In the genomic region with DNA sequence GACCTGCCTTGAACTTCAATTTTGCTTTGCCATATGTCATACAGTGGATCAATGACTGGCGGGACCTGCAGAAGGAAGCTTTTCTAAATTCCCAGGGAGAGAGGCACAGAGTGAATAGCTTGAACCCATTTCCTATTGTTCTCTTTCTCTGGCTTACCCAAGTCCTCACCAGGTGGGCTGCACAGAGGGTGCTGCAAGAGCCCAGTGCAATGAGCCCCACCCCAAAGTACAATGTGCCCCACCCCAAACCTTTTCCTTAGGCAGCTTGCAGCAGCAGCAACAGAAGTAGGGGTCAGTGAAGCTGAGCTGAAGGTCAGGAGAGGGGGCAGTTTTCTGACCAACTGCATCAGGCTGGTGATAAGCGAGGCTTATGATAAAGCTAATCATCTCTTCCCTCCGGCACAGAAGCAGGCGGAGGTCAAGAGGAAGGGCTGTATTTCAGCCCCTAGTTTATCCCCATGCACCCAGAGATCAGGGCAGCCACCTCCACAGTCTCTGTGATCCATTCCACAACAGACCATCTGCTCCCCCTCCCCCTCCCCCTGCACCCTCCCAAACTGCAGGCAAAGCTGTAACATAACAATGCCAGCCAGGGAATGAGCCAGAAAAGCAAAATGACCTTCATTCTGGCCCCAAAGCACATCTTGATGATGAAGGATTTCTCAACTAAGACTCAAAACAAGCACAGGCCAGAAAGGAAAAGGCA, we compare ENCODE assay signal across 10 mouse cellular contexts.
DNase-seq lines count a peak whose midpoint lies in the region; ATAC-seq and TF ChIP-seq lines count a peak whose summit lies in the region.
"Had no signal": no experiment of that assay in that cellular context is flagged by ENCODE, and none has a peak within 500 bp of the region (broad histone marks: within the 10 kb centered on the region; RNA-seq: fewer than 3 reads in every experiment).

No protein-coding gene starts in this region.

- H3K27ac ChIP-seq in left cerebral cortex, adult 2 months = no peak overlapping the region; the same call in 1 of the 2 replicates
- H3K27ac ChIP-seq in hindbrain, embryonic 13.5 days = peak overlapping the region; percentile 73
- H3K27ac ChIP-seq in stomach, postnatal 0 days (replicated peaks) = no peak overlapping the region

- H3K9me3 ChIP-seq in hindbrain, embryonic 13.5 days = no peaks in the 10 kb centered on the region
- no peaks in the 10 kb centered on the region for H3K9me3 ChIP-seq in stomach, postnatal 0 days (ENCODE audit: control insufficient read depth, low read length)

- H3K4me3 ChIP-seq in left cerebral cortex, adult 2 months = no peak overlapping the region
- no peak overlapping the region for H3K4me3 ChIP-seq in hindbrain, embryonic 13.5 days
- H3K4me3 ChIP-seq in stomach, postnatal 0 days (ENCODE audit: low read depth, low read length) = no peak overlapping the region

- no peaks in the 10 kb centered on the region for H3K27me3 ChIP-seq in hindbrain, embryonic 13.5 days
- H3K27me3 ChIP-seq in stomach, postnatal 0 days (ENCODE audit: control insufficient read depth, insufficient read depth, low read length) = no peaks in the 10 kb centered on the region

- peak; percentile 70 for DNase-seq in left cerebral cortex, postnatal 4 days
- DNase-seq in left cerebral cortex, adult 2 months (ENCODE audit: extremely low spot score in 1 of 2, low spot score in 2 of 2) = no peak
- DNase-seq in cerebellum, adult 9-10 months = peak; percentile 74
- DNase-seq in stomach, postnatal 0 days (ENCODE audit: low spot score) = no peak
- no peak for DNase-seq in spleen, postnatal 4 days (ENCODE audit: low spot score in 2 of 2)
- no peak for DNase-seq in adrenal gland, postnatal 36 days
- DNase-seq: heart, postnatal 36 days; kidney, postnatal 25 days; lung, embryonic 14.5 days had no signal

- intact Hi-C loops in left cerebral cortex, postnatal 4 days (cut with DNase I) = no loop called here
- intact Hi-C loops in left cerebral cortex, adult 2 months (cut with DNase I) = no loop called here

- TF ChIP-seq EP300 in stomach, postnatal 0 days (optimal IDR thresholded peaks at IDR 0.05) = no peak

- WGBS in hindbrain, embryonic 13.5 days = 24% methylated on average over 4 of the region's 4 CpGs
- 71% methylated on average over 4 of the region's 4 CpGs for WGBS in stomach, postnatal 0 days

- H3K9ac ChIP-seq in hindbrain, embryonic 13.5 days = peak overlapping the region; percentile 43
- H3K9ac ChIP-seq in stomach, postnatal 0 days (ENCODE audit: low read length) = 0 out of 2 replicates have a peak overlapping the region, but pooled peaks have one; percentile 18
- H3K9ac ChIP-seq: lung, embryonic 14.5 days had no signal

- no peaks in the 10 kb centered on the region for H3K36me3 ChIP-seq in hindbrain, embryonic 13.5 days
- no peaks in the 10 kb centered on the region for H3K36me3 ChIP-seq in stomach, postnatal 0 days (ENCODE audit: control insufficient read depth, insufficient read depth, low read length)

- peaks cover 67% of the 10 kb centered on the region for H3K4me1 ChIP-seq in hindbrain, embryonic 13.5 days (replicated peaks)
- H3K4me1 ChIP-seq in stomach, postnatal 0 days (replicated peaks; ENCODE audit: control insufficient read depth, insufficient read depth) = peaks cover 3% of the 10 kb centered on the region

- no peak for ATAC-seq in hindbrain, embryonic 13.5 days (ENCODE audit: low FRiP score)
- ATAC-seq in stomach, postnatal 0 days (ENCODE audit: low FRiP score, low TSS enrichment) = no peak

- no peak for TF ChIP-seq CTCF in left cerebral cortex, adult 2 months (IDR thresholded peaks at IDR 0.05)
- TF ChIP-seq CTCF in stomach, postnatal 0 days (IDR thresholded peaks at IDR 0.05; ENCODE audit: low read depth) = no peak

- H3K4me2 ChIP-seq in hindbrain, embryonic 13.5 days = no peak overlapping the region
- H3K4me2 ChIP-seq in stomach, postnatal 0 days (replicated peaks; ENCODE audit: low read depth) = no peak overlapping the region
- H3K4me2 ChIP-seq: lung, embryonic 14.5 days had no signal

Comparison
In these comparisons a context has a peak if more than half of its experiments do, and no peak if none do; other contexts are left out.
1. DNase-seq: peak in left cerebral cortex, postnatal 4 days (single experiment) and cerebellum, adult 9-10 months (single experiment); none in left cerebral cortex, adult 2 months (0 of 2), stomach, postnatal 0 days (single experiment), spleen, postnatal 4 days (0 of 2) and adrenal gland, postnatal 36 days (0 of 2).